Mouse (Mus musculus): ENCODE data around the gene Tbxa2r.
A peak's percentile ranks its signal among the peaks of the same experiment; 100 is the strongest.

The Tbxa2r gene

DNA sequence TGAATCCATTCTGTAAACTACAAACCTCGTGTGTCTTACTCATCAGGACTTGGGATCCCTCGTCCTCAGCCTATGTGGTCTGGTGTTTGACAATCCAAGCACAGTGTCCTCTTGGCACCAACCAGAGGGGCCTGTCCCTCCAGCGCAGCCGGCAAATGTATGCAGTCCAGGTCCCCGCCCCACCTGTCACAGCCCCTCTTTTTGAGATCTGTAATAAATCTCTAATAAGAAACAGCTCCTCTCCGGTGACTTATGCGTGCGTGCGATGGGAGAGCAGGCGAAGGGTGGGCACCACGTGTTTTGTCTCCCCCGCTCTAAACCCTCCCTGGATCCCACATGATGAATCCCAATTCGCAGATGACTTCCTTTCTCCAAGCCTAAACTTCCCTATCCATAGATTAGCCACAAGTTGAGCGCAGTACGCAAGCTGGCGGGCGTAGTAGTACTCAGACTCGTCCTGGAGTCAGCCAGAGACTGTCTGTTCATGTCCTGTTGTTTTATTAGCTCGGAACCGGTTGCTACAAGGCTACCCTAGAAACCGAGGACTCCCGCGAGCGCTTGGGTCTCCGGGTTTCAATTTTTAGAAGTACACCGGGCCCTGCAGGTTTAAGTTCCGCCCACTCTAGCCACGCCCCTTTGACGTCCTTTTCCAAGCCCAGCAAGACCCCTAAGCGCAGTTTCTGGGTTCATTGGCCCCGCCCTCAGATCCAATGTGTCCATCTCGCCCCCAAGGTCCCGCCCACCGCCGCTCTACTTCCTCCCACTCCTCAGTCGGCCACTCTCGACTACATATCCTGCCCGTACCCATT, 8.6 kb upstream of the Tbxa2r start:
- peak; percentile 97 for DNase-seq (ENCODE audit: extremely low spot score, low spot score)

DNA sequence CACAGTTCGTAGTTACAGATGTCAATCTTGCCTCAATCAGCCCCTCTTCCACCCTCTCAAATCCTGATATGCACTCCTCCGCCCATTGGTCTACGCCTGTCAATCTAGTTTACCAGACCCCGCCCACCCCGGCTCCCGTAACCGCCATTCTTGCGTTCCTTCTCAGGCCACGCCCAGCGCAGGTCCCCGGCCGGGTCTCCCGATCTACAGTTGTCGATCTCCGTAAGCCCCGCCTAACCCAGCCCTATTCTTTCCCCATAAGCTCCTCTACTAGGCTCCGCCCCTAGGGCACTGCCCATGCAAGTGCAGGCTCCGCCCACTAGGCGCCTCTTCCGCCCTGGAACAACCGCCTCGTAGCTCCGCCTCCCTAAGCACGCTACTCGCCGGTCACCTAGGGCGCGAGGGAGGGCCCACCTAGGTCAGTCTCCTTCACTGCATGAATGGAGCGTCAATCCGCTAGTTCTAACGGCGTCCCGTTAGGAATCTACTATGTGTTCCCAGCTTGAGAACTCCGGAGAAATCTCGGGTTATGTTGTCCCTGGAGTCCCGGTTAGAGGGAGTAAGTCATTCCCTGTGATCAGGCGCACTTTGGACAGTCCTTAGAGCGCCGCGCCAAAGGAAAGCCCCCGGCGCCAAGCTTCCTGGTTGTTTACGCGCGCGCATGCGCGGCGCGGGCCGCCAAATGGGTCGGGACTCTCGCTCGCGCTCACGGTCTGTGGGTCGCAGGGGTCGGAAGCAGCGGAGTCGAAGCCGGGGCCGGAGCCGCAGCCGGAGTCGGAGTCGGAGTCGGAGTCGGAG, 7.8 kb upstream of the Tbxa2r start, which contains the start of gene Cactin:
Gene Cactin (plus strand): TSS at position 554 of the 798 bp plus-strand sequence.
- peak; percentile 98 for DNase-seq (ENCODE audit: extremely low spot score, low spot score)

DNA sequence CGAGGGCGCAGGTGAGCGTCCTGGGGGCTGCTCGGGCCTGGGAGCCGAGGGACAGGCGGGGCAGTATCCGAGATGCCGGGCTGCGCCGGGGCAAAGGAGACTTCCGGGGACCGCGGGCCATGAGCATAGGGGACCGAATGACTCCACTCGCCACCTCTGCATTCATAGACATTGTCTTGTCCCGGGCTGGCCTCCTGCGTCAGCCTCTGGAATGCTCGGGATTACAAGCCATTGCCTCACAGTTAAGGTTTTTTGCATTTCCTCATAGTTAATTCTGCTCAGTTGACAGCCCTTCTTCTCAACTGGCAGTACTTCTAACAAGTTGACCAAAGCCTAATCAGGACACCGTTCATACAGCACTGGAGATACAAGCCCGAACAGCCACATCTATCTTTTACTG, 7.1 kb upstream of the Tbxa2r start:
- no peak for DNase-seq (ENCODE audit: extremely low spot score, low spot score)

DNA sequence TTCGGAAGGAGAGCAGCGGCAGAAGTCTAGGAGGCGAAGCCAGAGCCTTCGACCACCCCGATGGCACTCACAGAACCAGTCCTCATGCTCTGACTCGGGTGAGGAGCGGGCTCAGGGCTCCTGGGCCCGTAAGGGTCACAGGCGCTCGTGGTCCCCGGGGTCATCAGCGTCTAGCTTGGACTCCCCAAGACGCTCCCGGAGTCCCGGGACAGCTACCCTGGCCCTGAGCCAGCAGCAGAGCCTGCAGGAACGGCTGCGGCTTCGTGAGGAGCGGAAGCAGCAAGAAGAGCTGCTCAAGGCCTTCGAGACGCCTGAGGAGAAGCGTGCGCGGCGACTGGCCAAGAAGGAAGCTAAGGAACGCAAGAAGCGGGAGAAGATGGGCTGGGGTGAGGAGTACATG, 6.1 kb upstream of the Tbxa2r start:
- no peak for DNase-seq (ENCODE audit: extremely low spot score, low spot score)

DNA sequence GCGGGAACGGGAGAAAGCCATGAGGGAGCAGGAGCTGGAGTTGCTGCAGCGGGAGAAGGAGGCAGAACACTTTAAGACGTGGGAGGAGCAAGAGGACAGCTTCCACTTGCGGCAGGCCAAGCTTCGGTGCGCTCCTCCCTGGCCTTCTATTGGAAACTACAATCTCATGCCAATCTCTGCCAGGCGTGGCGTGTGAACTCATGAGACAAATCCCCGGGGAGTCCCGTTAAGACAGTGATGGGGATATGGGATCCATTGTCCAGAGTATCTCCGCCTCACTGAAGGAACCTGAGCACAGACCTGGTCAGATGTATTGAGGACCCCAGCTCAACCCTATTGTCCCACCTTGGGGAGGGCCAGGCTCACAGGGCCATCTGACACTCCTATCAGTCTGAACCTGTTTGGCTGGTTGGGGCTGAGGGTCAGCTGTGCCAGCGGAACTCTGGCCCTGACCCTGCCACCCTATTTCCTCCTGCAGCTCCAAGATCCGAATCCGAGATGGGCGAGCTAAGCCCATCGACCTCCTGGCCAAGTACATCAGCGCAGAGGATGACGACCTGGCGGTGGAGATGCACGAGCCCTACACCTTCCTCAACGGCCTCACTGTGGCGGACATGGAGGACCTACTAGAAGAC, 5.3 kb upstream of the Tbxa2r start:
- no peak for DNase-seq (ENCODE audit: extremely low spot score, low spot score)

DNA sequence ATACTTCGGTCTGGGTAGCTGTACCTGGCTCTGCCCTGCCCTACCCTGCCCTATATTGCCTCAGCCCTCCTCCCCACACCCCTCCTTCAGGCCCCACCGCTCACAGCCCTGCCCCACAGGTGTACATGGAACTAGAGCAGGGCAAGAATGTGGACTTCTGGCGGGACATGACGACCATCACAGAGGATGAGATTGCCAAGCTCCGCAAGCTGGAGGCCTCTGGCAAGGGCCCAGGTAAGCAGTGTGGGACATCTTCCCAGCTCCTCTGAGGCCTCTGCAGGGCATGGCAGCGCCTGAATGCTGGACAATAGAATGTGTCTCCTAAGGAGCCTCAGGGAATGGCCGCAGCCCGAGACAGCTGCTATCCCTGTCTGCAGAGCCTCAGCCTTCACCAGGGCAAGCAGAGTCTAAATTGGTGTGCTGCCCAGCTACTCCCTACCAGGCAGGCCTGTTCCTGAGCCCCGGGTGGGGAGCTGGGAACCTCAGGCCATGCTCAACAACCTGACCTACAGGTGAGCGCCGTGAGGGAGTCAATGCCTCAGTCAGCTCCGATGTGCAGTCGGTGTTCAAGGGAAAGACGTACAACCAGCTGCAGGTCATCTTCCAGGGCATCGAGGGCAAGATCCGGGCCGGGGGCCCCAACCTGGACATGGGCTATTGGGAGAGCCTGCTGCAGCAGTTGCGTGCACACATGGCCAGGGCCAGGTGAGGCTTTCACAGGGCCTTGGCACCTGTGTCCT, 4.6 kb upstream of the Tbxa2r start:
- no peak for DNase-seq (ENCODE audit: extremely low spot score, low spot score)

DNA sequence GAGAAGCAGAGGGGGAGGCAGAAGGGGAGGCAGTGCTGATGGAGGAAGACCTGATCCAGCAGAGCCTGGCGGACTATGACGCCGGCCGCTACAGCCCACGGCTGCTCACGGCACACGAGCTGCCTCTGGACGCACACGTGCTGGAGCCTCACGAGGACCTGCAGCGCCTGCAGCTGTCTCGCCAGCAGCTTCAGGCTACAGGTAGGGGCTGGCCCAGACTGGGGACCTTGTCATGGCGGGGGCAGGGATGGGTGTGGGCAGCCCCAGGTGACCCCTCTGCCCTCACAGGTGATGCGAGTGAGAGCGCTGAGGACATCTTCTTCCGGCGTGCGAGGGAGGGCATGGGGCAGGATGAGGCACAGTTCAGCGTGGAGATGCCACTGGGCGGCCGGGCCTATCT, 3.4 kb upstream of the Tbxa2r start:
- no peak for DNase-seq (ENCODE audit: extremely low spot score, low spot score)

DNA sequence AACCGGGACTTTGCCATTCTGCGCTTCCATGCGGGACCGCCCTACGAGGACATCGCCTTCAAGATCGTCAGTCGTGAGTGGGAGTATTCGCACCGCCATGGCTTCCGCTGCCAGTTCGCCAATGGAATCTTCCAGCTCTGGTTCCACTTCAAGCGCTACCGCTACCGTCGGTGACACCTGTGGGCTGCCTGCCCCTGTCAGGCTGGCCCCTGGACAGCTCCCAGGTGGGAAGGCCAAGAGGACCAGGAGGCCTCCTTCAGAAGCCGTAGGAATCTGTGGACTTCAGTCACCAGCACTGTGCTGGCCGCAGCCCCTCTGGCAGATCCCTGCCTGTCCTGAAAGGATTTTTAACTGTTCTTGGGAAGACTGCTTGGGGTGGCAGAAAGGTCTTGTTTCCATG, 2.8 kb upstream of the Tbxa2r start:
- DNase-seq (ENCODE audit: extremely low spot score, low spot score): no peak

DNA sequence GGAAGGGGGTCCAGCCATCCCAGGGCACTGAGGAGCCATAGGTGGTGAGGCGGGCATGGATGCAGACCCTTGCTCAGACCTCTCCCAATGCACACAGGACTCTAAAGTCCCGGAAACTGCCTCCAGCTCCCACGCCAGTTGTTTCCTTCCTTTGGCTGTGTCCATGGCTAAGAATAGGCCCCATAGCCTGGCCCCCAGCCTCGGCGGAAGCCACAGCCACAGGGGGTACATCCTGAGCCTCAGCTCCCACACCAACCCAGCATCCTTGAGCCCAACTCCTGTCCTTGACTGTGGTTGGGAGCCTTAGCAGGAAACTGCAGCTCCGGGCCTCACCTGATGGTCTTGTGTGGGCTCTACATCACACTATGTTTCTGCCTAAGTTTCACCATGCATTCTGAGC, 1.7 kb upstream of the Tbxa2r start:
- no peak for DNase-seq (ENCODE audit: extremely low spot score, low spot score)

DNA sequence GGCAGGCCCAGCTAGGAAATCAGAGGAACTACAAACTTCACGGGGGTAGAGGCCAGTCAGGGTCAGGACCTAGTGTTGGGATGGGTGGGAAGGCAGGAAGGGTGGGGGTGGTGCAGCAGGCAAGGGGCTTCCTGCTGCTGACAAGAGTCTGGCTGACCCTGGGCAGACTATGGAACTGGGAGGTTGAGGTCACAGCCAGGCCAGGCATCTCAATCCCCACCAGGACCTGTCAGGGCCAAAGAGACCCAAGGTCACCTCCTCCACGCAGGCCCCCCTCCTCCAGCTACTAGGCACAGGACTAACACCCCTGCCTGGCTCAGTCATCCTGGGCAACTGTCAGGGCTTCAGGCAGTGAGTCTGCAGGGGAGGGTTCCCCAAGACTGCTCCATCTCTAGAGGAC, 572 bp upstream of the Tbxa2r start:
- no peak for DNase-seq (ENCODE audit: extremely low spot score, low spot score)

DNA sequence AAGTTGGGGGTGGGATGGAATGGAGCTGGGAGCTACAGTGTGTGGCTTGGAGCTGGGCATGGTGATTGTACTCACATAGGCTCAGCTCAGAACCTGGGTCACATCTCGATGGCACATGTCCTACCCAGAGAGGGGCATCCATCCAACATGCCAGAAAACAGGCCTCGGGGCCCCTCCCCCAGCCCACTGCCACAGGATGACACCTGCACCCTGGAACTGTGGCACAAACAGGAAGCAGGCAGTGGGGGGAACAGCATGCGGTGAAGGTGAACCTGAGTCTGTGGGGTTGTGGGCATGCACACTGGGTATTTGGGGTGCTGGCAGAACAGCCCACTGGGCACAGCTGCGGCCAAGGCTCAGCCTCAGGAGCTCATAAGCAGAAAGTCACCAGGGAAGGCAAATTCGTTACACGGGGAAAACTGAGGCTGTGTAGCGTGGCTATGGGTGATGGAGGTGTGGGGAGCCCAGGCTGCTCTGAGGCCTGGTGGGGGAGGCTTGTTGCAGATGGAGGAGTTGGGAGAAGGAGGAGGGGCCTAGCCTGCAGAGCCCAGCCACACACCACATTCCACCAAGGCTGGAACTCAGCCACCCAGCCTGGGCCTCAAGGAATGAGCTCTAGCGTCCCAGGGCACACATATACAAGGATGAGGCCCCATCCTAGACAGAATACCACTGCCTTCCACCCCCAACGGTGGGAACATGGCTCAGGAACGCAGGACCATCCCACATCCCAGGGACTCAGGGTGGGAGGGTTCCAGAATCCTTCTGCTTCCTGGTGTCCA, 854 bp downstream of the Tbxa2r start:
- no peak for DNase-seq (ENCODE audit: extremely low spot score, low spot score)

DNA sequence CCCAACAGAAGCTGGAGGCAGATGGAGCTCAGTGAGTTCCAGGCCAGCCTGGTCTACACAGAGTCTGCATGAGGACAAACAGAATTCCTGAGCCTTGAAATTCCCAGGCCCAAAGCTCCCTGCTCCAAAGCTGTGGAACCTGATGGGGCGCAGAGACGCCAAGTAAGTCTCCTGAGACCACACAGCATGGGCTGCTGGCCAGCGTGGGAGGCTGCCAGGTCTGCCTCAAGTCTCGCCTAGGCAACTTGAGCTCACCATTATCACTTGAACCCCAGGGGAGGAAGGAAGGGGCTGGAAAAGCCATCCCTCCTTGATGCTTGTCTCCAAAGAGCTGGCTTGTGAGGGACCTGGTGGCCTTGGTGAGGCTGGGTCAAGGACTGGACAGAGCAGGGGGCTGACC, 1.5 kb downstream of the Tbxa2r start:
- no peak for DNase-seq (ENCODE audit: extremely low spot score, low spot score)

DNA sequence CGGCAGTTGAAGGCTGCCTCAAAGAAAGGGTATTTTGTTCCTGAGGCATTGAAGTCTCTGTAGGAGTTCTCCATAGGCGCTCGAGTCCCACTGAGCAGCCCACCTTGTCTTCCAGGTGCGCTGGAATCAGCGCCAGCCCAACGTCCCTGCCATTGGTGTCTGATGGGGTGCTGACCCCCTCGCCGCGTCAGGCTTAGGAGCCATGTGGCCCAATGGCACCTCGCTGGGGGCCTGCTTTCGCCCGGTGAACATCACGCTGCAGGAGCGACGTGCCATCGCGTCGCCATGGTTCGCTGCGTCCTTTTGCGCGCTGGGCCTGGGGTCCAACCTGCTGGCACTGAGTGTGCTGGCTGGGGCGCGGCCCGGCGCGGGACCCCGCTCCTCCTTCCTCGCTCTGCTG, 3.7 kb downstream of the Tbxa2r start:
- no peak for DNase-seq (ENCODE audit: extremely low spot score, low spot score)

DNA sequence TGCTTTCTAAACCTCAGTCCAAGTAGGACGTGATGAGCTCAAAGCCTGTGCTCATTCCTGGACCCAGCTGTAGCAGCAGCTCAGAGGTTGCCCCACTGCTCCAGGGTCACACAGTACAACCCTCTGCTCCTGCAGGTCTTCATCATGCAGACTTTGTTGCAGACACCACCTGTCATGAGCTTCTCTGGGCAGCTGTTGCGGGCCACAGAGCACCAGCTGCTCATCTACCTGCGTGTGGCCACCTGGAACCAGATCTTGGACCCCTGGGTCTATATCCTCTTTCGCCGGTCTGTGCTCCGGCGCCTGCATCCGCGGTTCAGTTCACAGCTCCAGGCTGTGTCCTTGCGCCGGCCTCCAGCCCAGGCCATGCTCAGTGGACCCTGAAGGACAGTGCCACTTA, 5.8 kb downstream of the Tbxa2r start:
- no peak for DNase-seq (ENCODE audit: extremely low spot score, low spot score)

DNA sequence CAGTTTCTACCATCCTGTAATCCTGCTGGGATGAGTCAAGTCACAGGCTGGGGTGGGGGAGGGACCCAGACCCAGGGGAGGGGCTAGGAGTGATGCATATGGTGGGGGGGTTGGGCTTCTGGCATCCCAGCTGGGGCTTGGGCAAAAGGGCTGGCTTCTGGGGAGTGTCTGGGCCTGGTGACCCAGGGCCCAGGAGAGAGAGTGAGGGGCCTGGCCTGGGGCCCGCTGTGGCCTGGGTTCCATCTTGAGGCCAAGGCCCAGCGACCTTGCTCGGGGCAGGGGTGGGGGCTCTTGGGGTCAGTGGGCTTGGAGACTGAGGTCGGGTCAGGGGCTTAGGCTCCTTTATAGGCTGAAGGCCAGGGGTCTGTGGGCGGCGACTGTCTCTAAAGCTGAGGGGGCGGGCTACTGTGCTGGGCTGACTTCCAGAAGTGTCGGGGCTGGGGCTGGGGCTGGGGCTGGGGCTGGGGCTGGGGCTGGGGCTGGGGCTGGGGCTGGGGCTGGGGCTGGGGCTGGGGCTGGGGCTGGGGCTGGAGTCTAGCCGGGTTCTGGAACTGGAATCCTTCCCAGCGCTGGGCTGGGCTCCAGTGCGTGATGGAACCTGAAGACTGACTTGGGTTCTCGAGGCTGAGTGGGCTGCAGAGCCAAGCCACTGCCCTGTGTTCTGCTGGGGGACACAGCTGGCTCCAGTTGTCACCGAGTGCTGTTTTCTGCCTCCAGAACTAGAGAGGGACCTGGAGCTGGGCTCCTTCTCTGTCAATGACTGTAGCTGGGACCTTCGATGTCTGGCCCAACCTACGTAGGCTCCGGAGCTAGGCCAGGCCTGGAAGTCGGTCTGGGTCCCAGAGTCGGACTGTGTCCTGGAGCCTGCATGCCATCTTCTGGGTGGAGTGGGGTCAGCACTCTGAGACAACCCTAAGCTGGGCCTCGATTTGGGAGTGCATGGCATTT, 7.1 kb downstream of the Tbxa2r start:
- peak; percentile 49 for DNase-seq (ENCODE audit: extremely low spot score, low spot score)

DNA sequence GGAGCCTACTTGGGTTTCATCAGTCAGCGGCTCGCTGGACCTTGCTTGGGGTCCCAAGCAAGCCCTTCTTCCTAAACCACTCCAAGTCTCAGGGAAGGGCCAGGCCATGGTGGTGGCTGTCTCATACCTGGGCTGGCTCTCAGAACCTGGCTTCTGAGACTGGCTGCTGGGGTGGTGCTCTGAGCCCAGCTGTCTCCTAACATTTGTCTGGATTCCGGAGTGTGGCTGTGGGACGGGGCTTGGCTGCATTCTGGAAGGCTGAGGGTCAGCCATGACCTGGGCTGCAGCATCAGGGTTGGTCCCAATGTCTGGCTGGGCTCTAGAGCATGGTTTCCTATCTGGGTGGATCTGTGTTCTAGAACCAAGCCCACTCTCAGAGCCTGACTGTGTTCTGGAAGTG, 8.0 kb downstream of the Tbxa2r start:
- no peak for DNase-seq (ENCODE audit: extremely low spot score, low spot score)

DNA sequence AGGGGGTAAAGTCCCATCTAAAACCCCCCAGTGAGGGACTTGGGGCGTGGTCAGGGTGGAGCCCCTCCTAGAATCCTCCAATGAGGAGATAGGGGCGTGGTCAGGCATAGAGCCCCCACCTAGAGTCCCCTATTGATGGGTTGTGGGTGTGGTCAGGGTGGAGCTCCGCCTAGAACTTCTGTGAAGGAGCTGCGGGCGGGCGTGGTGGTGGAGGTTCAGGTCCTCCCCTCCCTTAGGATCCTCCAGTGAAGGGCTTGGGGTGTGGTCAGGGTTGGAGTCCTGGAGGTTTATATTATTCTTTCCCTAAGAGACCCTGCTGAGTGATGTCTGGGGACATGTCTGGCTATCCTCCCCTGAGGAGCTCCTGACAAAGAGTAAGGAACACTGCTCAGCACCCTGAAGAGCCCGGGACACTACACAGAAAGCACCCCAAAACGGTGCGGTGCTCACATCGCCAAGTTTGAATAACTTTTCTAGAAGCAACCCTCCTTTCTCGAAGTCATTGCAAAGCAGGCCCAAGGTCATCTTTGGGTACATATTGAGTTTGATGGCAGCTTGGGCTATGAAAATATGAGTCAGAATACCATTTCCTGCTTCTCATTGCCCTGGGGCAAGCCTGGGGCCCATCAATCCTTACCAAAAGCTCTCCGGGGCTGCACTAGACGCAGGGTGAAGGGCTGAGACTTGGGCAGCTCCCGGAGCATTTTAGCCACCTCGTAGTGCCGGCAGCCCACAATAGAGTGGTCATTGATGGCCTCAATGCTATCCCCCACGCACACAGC, 12.2 kb downstream of the Tbxa2r start:
- no peak for DNase-seq (ENCODE audit: extremely low spot score, low spot score)

DNA sequence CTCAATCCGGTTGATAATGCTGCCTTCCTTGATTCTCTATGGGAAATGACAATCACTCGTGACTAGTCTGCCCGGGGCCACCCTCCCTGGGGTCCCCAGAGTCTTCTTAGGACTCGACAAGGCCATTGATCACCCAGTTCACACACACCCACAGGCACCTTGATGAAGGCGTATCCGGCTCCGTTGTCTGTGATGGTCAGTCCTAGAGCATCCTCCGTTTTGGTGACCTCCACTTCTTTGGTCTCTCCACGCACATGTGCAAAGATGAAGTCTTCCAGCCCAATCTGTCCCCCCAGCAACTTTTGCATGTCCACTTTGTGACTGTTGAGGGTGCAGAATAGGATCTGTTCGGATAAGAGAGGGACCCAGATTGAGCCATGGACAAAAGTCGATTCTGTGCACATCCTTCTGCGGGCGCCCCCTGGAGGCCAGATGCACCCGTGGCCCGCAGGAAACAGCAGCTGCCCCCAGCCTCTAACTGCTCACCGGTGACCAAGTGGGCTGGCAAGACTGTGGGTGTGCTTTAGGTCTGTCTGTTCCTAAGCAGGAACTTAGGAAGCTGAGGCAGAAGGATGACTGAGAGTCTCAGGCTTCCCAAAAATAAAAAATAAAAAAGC, 12.9 kb downstream of the Tbxa2r start:
- DNase-seq (ENCODE audit: extremely low spot score, low spot score): peak; percentile 79

Data from neural tube, embryonic 10.5 days (tissue).